Mouse (Mus musculus): Measurements from ENCODE around the gene 2410131K14Rik. TPM values are rescaled to one million over a fixed set of nuclear protein-coding genes. Genes with fewer than 3 reads are reported as not detected.

The 2410131K14Rik gene
- 13.8 and 14.4 TPM in 2 replicates for polyA plus RNA-seq (2016; fragmentation: Nextera tagmentation; extraction: Ambion mirVana)

- Histone ChIP-seq H3K4me2 (replicated peaks) (peak within 1 kb of the TSS; percentile 90), H3K4me1 (peaks cover 20% of the 10 kb centered on the region), H3K9me3 (no peaks in the 10 kb centered on the region), H3K4me3 (peak within 1 kb of the TSS; percentile 64), H3K27me3 (replicated peaks) (no peaks in the 10 kb centered on the region), H3K9ac (peak within 1 kb of the TSS; percentile 77), H3K36me3 (peaks cover 33% of the 10 kb centered on the region), H3K27ac (peak within 1 kb of the TSS; percentile 42)
- WGBS = under 1% methylated on average over 68 of the region's 68 CpGs
- ATAC-seq (ENCODE audit: low FRiP score, low read depth) = peak; percentile 99
Measured at GRCm38 (mm10) chr5:118244606-118245443, at the start of gene 2410131K14Rik, which contains the start of gene Rnft2. TSS of gene 2410131K14Rik (plus strand) at chr5:118245227. TSS of gene Rnft2 (minus strand) at chr5:118245116.

- H3K4me2 ChIP-seq (replicated peaks) = no peak overlapping the region
- 82% methylated on average over 13 of the region's 13 CpGs for WGBS
- H3K9ac ChIP-seq = no peak overlapping the region
- no peak for ATAC-seq (ENCODE audit: low FRiP score, low read depth)
- H3K27me3 ChIP-seq (replicated peaks) = no peaks in the 10 kb centered on the region
- H3K4me3 ChIP-seq = no peak overlapping the region
- H3K27ac ChIP-seq = no peak overlapping the region
- H3K36me3 ChIP-seq = peaks cover 14% of the 10 kb centered on the region; the same call in 1 of the 2 replicates
- peaks cover 6% of the 10 kb centered on the region for H3K4me1 ChIP-seq
- H3K9me3 ChIP-seq = no peaks in the 10 kb centered on the region
Measured at GRCm38 (mm10) chr5:118197421-118197820, 47.6 kb upstream of the 2410131K14Rik start.

GRCm38 (mm10) chr5:118199670-118200069, 45.4 kb upstream of the 2410131K14Rik start:
- 61% methylated on average over 5 of the region's 5 CpGs for WGBS
- H3K4me2 ChIP-seq (replicated peaks) = no peak overlapping the region
- H3K27me3 ChIP-seq (replicated peaks) = no peaks in the 10 kb centered on the region
- H3K27ac ChIP-seq = no peak overlapping the region
- H3K4me1 ChIP-seq = peaks cover 6% of the 10 kb centered on the region; the same call in 1 of the 2 replicates
- H3K9ac ChIP-seq = no peak overlapping the region
- no peak overlapping the region for H3K4me3 ChIP-seq
- no peaks in the 10 kb centered on the region for H3K9me3 ChIP-seq
- H3K36me3 ChIP-seq = peaks cover 14% of the 10 kb centered on the region; the same call in 1 of the 2 replicates
- no peak for ATAC-seq (ENCODE audit: low FRiP score, low read depth)

- Histone ChIP-seq H3K9ac (no peak overlapping the region), H3K27ac (no peak overlapping the region), H3K4me1 (peaks cover 22% of the 10 kb centered on the region), H3K9me3 (no peaks in the 10 kb centered on the region), H3K36me3 (peaks cover 9% of the 10 kb centered on the region; the same call in 1 of the 2 replicates), H3K4me3 (no peak overlapping the region), H3K4me2 (replicated peaks) (no peak overlapping the region), H3K27me3 (replicated peaks) (no peaks in the 10 kb centered on the region)
- no peak for ATAC-seq (ENCODE audit: low FRiP score, low read depth)
- WGBS = 41% methylated on average over 16 of the region's 16 CpGs
Measured at GRCm38 (mm10) chr5:118204675-118205440, 40.2 kb upstream of the 2410131K14Rik start.

- no peak overlapping the region for H3K9ac ChIP-seq
- 29% methylated on average over 8 of the region's 8 CpGs for WGBS
- H3K27me3 ChIP-seq (replicated peaks) = no peaks in the 10 kb centered on the region
- H3K27ac ChIP-seq = no peak overlapping the region
- no peak overlapping the region for H3K4me2 ChIP-seq (replicated peaks)
- H3K36me3 ChIP-seq = peaks cover 9% of the 10 kb centered on the region; the same call in 1 of the 2 replicates
- H3K4me3 ChIP-seq = no peak overlapping the region
- peaks cover 22% of the 10 kb centered on the region for H3K4me1 ChIP-seq
- H3K9me3 ChIP-seq = no peaks in the 10 kb centered on the region
- no peak for ATAC-seq (ENCODE audit: low FRiP score, low read depth)
Measured at GRCm38 (mm10) chr5:118205852-118206251, 39.2 kb upstream of the 2410131K14Rik start.

- H3K4me1 ChIP-seq = peaks cover 24% of the 10 kb centered on the region
- no peak overlapping the region for H3K27ac ChIP-seq
- no peak for ATAC-seq (ENCODE audit: low FRiP score, low read depth)
- peak overlapping the region; percentile 73 for H3K4me2 ChIP-seq (replicated peaks)
- no peaks in the 10 kb centered on the region for H3K9me3 ChIP-seq
- H3K36me3 ChIP-seq = peaks cover 9% of the 10 kb centered on the region; the same call in 1 of the 2 replicates
- H3K27me3 ChIP-seq (replicated peaks) = no peaks in the 10 kb centered on the region
- WGBS = 27% methylated on average over 5 of the region's 5 CpGs
- H3K4me3 ChIP-seq = peak overlapping the region; percentile 27; the same call in 1 of the 2 replicates
- peak overlapping the region; percentile 51; the same call in 1 of the 2 replicates for H3K9ac ChIP-seq
Measured at GRCm38 (mm10) chr5:118214012-118214411, 31.0 kb upstream of the 2410131K14Rik start.

GRCm38 (mm10) chr5:118214418-118215154, 30.4 kb upstream of the 2410131K14Rik start:
- peak; percentile 86 for ATAC-seq (ENCODE audit: low FRiP score, low read depth)
- WGBS = 6% methylated on average over 24 of the region's 24 CpGs
- H3K4me1 ChIP-seq = peaks cover 24% of the 10 kb centered on the region
- H3K9ac ChIP-seq = peak overlapping the region; percentile 51
- H3K27ac ChIP-seq = no peak overlapping the region
- H3K9me3 ChIP-seq = no peaks in the 10 kb centered on the region
- peaks cover 10% of the 10 kb centered on the region; the same call in 1 of the 2 replicates for H3K36me3 ChIP-seq
- H3K4me2 ChIP-seq (replicated peaks) = peak overlapping the region; percentile 73
- peak overlapping the region; percentile 27 for H3K4me3 ChIP-seq
- H3K27me3 ChIP-seq (replicated peaks) = no peaks in the 10 kb centered on the region

GRCm38 (mm10) chr5:118217410-118217809, 27.6 kb upstream of the 2410131K14Rik start:
- WGBS = 69% methylated on average over 6 of the region's 6 CpGs
- Histone ChIP-seq H3K36me3 (peaks cover 26% of the 10 kb centered on the region; the same call in 1 of the 2 replicates), H3K9ac (no peak overlapping the region), H3K27me3 (replicated peaks) (no peaks in the 10 kb centered on the region), H3K4me1 (peaks cover 24% of the 10 kb centered on the region), H3K9me3 (no peaks in the 10 kb centered on the region), H3K27ac (no peak overlapping the region), H3K4me2 (replicated peaks) (no peak overlapping the region), H3K4me3 (no peak overlapping the region)
- ATAC-seq (ENCODE audit: low FRiP score, low read depth) = no peak

- Histone ChIP-seq H3K4me1 (0 out of 2 replicates have a peak, but pooled peaks cover 7% of the 10 kb centered on the region), H3K27me3 (replicated peaks) (no peaks in the 10 kb centered on the region), H3K9me3 (no peaks in the 10 kb centered on the region), H3K4me3 (no peak overlapping the region), H3K9ac (no peak overlapping the region), H3K4me2 (replicated peaks) (no peak overlapping the region), H3K27ac (no peak overlapping the region), H3K36me3 (peaks cover 53% of the 10 kb centered on the region)
- no peak for ATAC-seq (ENCODE audit: low FRiP score, low read depth)
- whole genome bisulfite sequencing = 56% methylated on average over 9 of the region's 9 CpGs
Measured at GRCm38 (mm10) chr5:118223142-118223757, 21.8 kb upstream of the 2410131K14Rik start.

GRCm38 (mm10) chr5:118230071-118230611, 14.9 kb upstream of the 2410131K14Rik start:
- 92% methylated on average over 13 of the region's 13 CpGs for WGBS
- no peaks in the 10 kb centered on the region for H3K9me3 ChIP-seq
- no peak overlapping the region for H3K27ac ChIP-seq
- no peak overlapping the region for H3K4me3 ChIP-seq
- H3K4me2 ChIP-seq (replicated peaks) = no peak overlapping the region
- H3K9ac ChIP-seq = no peak overlapping the region
- no peaks in the 10 kb centered on the region for H3K27me3 ChIP-seq (replicated peaks)
- peaks cover 74% of the 10 kb centered on the region for H3K36me3 ChIP-seq
- H3K4me1 ChIP-seq = no peaks in the 10 kb centered on the region
- no peak for ATAC-seq (ENCODE audit: low FRiP score, low read depth)

- Histone ChIP-seq H3K4me1 (no peaks in the 10 kb centered on the region), H3K9ac (no peak overlapping the region), H3K4me2 (replicated peaks) (no peak overlapping the region), H3K36me3 (peaks cover 63% of the 10 kb centered on the region), H3K27me3 (replicated peaks) (no peaks in the 10 kb centered on the region), H3K9me3 (no peaks in the 10 kb centered on the region), H3K27ac (no peak overlapping the region), H3K4me3 (no peak overlapping the region)
- WGBS = 83% methylated on average over 12 of the region's 12 CpGs
- ATAC-seq (ENCODE audit: low FRiP score, low read depth) = no peak
Measured at GRCm38 (mm10) chr5:118236891-118237290, 8.1 kb upstream of the 2410131K14Rik start.
